Mouse (Mus musculus): ENCODE data around the gene Chn1. TPM values are rescaled to one million over a fixed set of nuclear protein-coding genes. Genes with fewer than 3 reads are reported as not detected.

The Chn1 gene
- polyA plus RNA-seq, 1 experiment from 2014 or later, result not detected

- H3K79me2 ChIP-seq (ENCODE audit: inconsistent target), result no peaks in the 10 kb centered on the region
- no peaks in the 10 kb centered on the region for H3K36me3 ChIP-seq (ENCODE audit: inconsistent target)
- 3% methylated on average over 17 of the region's 22 CpGs for WGBS (ENCODE audit: missing documents)
- H3K4me3 ChIP-seq (ENCODE audit: inconsistent target), result no peak overlapping the region
- H3K27ac ChIP-seq, result no peak overlapping the region
Measured at GRCm38 (mm10) chr2:73775683-73776310, 651 bp upstream of the Chn1 start.

- no peaks in the 10 kb centered on the region for H3K36me3 ChIP-seq (ENCODE audit: inconsistent target)
- H3K4me3 ChIP-seq (ENCODE audit: inconsistent target), result no peak overlapping the region
- 63% methylated on average over 1 of the region's 1 CpGs for WGBS (ENCODE audit: missing documents)
Measured at GRCm38 (mm10) chr2:73772945-73773344, 2.2 kb downstream of the Chn1 start.

GRCm38 (mm10) chr2:73768669-73769068 lies 6.5 kb downstream of the Chn1 start:
- WGBS (ENCODE audit: missing documents), result 91% methylated on average over 4 of the region's 4 CpGs
- Histone ChIP-seq H3K27ac (no peak overlapping the region), H3K79me2 (ENCODE audit: inconsistent target) (no peaks in the 10 kb centered on the region), H3K4me3 (ENCODE audit: inconsistent target) (no peak overlapping the region), H3K36me3 (ENCODE audit: inconsistent target) (no peaks in the 10 kb centered on the region)

More at GRCm38 (mm10) chr2:73772945-73773344, 2.2 kb downstream of the Chn1 start:
- H3K79me2 ChIP-seq (ENCODE audit: inconsistent target), result no peaks in the 10 kb centered on the region
- no peak overlapping the region for H3K27ac ChIP-seq

GRCm38 (mm10) chr2:73763541-73763940 lies 11.6 kb downstream of the Chn1 start:
- Histone ChIP-seq H3K27ac (no peak overlapping the region), H3K4me3 (ENCODE audit: inconsistent target) (no peak overlapping the region), H3K79me2 (ENCODE audit: inconsistent target) (no peaks in the 10 kb centered on the region), H3K36me3 (ENCODE audit: inconsistent target) (no peaks in the 10 kb centered on the region)
- 86% methylated on average over 2 of the region's 3 CpGs for WGBS (ENCODE audit: missing documents)

- no peaks in the 10 kb centered on the region for H3K36me3 ChIP-seq (ENCODE audit: inconsistent target)
- no peak overlapping the region for H3K4me3 ChIP-seq (ENCODE audit: inconsistent target)
- H3K27ac ChIP-seq, result no peak overlapping the region
- H3K79me2 ChIP-seq (ENCODE audit: inconsistent target), result no peaks in the 10 kb centered on the region
- 90% methylated on average over 7 of the region's 7 CpGs for WGBS (ENCODE audit: missing documents)
Measured at GRCm38 (mm10) chr2:73759899-73760298, 15.2 kb downstream of the Chn1 start.

- Histone ChIP-seq H3K36me3 (ENCODE audit: inconsistent target) (no peaks in the 10 kb centered on the region), H3K79me2 (ENCODE audit: inconsistent target) (no peaks in the 10 kb centered on the region), H3K27ac (no peak overlapping the region), H3K4me3 (ENCODE audit: inconsistent target) (no peak overlapping the region)
- 45% methylated on average over 4 of the region's 5 CpGs for WGBS (ENCODE audit: missing documents)
Measured at GRCm38 (mm10) chr2:73759027-73759426, 16.1 kb downstream of the Chn1 start.

- H3K79me2 ChIP-seq (ENCODE audit: inconsistent target), result no peaks in the 10 kb centered on the region
- H3K36me3 ChIP-seq (ENCODE audit: inconsistent target), result no peaks in the 10 kb centered on the region
- H3K4me3 ChIP-seq (ENCODE audit: inconsistent target), result no peak overlapping the region
- 67% methylated on average over 1 of the region's 1 CpGs for WGBS (ENCODE audit: missing documents)
- H3K27ac ChIP-seq, result no peak overlapping the region
Measured at GRCm38 (mm10) chr2:73747297-73747696, 27.8 kb downstream of the Chn1 start.

- Histone ChIP-seq H3K79me2 (ENCODE audit: inconsistent target) (no peaks in the 10 kb centered on the region), H3K36me3 (ENCODE audit: inconsistent target) (no peaks in the 10 kb centered on the region), H3K4me3 (ENCODE audit: inconsistent target) (no peak overlapping the region), H3K27ac (no peak overlapping the region)
- WGBS (ENCODE audit: missing documents), result 100% methylated on average over 1 of the region's 1 CpGs
Measured at GRCm38 (mm10) chr2:73746375-73746770, 28.8 kb downstream of the Chn1 start.

GRCm38 (mm10) chr2:73745647-73746374 lies 29.3 kb downstream of the Chn1 start:
- Histone ChIP-seq H3K4me3 (ENCODE audit: inconsistent target) (no peak overlapping the region), H3K27ac (no peak overlapping the region), H3K79me2 (ENCODE audit: inconsistent target) (no peaks in the 10 kb centered on the region), H3K36me3 (ENCODE audit: inconsistent target) (no peaks in the 10 kb centered on the region)
- 53% methylated on average over 3 of the region's 3 CpGs for WGBS (ENCODE audit: missing documents)

- Histone ChIP-seq H3K4me3 (ENCODE audit: inconsistent target) (no peak overlapping the region), H3K79me2 (ENCODE audit: inconsistent target) (no peaks in the 10 kb centered on the region), H3K27ac (no peak overlapping the region), H3K36me3 (ENCODE audit: inconsistent target) (no peaks in the 10 kb centered on the region)
- 90% methylated on average over 3 of the region's 3 CpGs for WGBS (ENCODE audit: missing documents)
Measured at GRCm38 (mm10) chr2:73741286-73741685, 33.9 kb downstream of the Chn1 start.

- Histone ChIP-seq H3K79me2 (ENCODE audit: inconsistent target) (no peaks in the 10 kb centered on the region), H3K4me3 (ENCODE audit: inconsistent target) (no peak overlapping the region), H3K27ac (no peak overlapping the region), H3K36me3 (ENCODE audit: inconsistent target) (no peaks in the 10 kb centered on the region)
- 82% methylated on average over 2 of the region's 2 CpGs for WGBS (ENCODE audit: missing documents)
Measured at GRCm38 (mm10) chr2:73727868-73728267, 47.3 kb downstream of the Chn1 start.

- no peaks in the 10 kb centered on the region for H3K36me3 ChIP-seq (ENCODE audit: inconsistent target)
- H3K27ac ChIP-seq, result no peak overlapping the region
- no peaks in the 10 kb centered on the region for H3K79me2 ChIP-seq (ENCODE audit: inconsistent target)
- WGBS (ENCODE audit: missing documents), result 88% methylated on average over 3 of the region's 3 CpGs
- H3K4me3 ChIP-seq (ENCODE audit: inconsistent target), result no peak overlapping the region
Measured at GRCm38 (mm10) chr2:73724934-73725333, 50.2 kb downstream of the Chn1 start.

- H3K4me3 ChIP-seq (ENCODE audit: inconsistent target), result no peak overlapping the region
- H3K27ac ChIP-seq, result no peak overlapping the region
- WGBS (ENCODE audit: missing documents), result 72% methylated on average over 4 of the region's 4 CpGs
- no peaks in the 10 kb centered on the region for H3K36me3 ChIP-seq (ENCODE audit: inconsistent target)
- no peaks in the 10 kb centered on the region for H3K79me2 ChIP-seq (ENCODE audit: inconsistent target)
Measured at GRCm38 (mm10) chr2:73721821-73722220, 53.3 kb downstream of the Chn1 start.

GRCm38 (mm10) chr2:73712481-73712880 lies 62.7 kb downstream of the Chn1 start:
- Histone ChIP-seq H3K27ac (no peak overlapping the region), H3K4me3 (ENCODE audit: inconsistent target) (no peak overlapping the region), H3K79me2 (ENCODE audit: inconsistent target) (no peaks in the 10 kb centered on the region), H3K36me3 (ENCODE audit: inconsistent target) (no peaks in the 10 kb centered on the region)

GRCm38 (mm10) chr2:73693045-73693444 lies 82.1 kb downstream of the Chn1 start:
- H3K36me3 ChIP-seq (ENCODE audit: inconsistent target), result no peaks in the 10 kb centered on the region
- 86% methylated on average over 4 of the region's 4 CpGs for WGBS (ENCODE audit: missing documents)
- H3K79me2 ChIP-seq (ENCODE audit: inconsistent target), result no peaks in the 10 kb centered on the region
- H3K4me3 ChIP-seq (ENCODE audit: inconsistent target), result no peak overlapping the region
- no peak overlapping the region for H3K27ac ChIP-seq
